Mouse (Mus musculus): ENCODE results near the gene Alpl.

GRCm38 (mm10) chr4:137762886-137763285 is 33.3 kb downstream of the Alpl start:
- TF ChIP-seq CTCF (IDR thresholded peaks at IDR 0.05; ENCODE audit: control insufficient read depth, insufficient read depth, insufficient replicate concordance, low read depth, low read length) = no peak
- no peak for TF ChIP-seq POLR2A (IDR thresholded peaks at IDR 0.05; ENCODE audit: control insufficient read depth, low read depth, low read length)

All from testis, adult 2 months (tissue).